ENCODE assay signal across 14 mouse cellular contexts in genomic region chr12:88441922-88442809, GRCm38 (mm10).
DNase-seq lines count a peak whose midpoint lies in the region; ATAC-seq lines count a peak whose summit lies in the region.
"Had no signal": no experiment of that assay in that cellular context is flagged by ENCODE, and none has a peak within 500 bp of the region (broad histone marks: within the 10 kb centered on the region; RNA-seq: fewer than 3 reads in every experiment).

No protein-coding gene starts in this region.

- no peak overlapping the region for H3K4me3 ChIP-seq in hindbrain, embryonic 14.5 days (replicated peaks; ENCODE audit: low read length)
- no peak overlapping the region for H3K4me3 ChIP-seq in hindbrain, embryonic 11.5 days (ENCODE audit: low read depth, low read length)
- H3K4me3 ChIP-seq in embryonic facial prominence, embryonic 13.5 days: no peak overlapping the region
- no peak overlapping the region for H3K4me3 ChIP-seq in midbrain, embryonic 15.5 days
- H3K4me3 ChIP-seq: heart, embryonic 13.5 days; kidney, embryonic 15.5 days; liver, embryonic 15.5 days; midbrain, embryonic 12.5 days had no signal

- peak; percentile 50 for DNase-seq in hindbrain, embryonic 14.5 days (ENCODE audit: low spot score)
- DNase-seq in hindbrain, embryonic 11.5 days (ENCODE audit: low spot score): no peak
- peak; percentile 22 for DNase-seq in NIH3T3 (ENCODE audit: low read depth)
- DNase-seq in adrenal gland, postnatal 10 days: no peak
- no peak for DNase-seq in kidney, postnatal 4 days
- DNase-seq: cerebellum, adult 11-12 months; thymus, adult 18-20 months had no signal

- no peak overlapping the region for H3K4me2 ChIP-seq in hindbrain, embryonic 14.5 days (replicated peaks)
- H3K4me2 ChIP-seq in hindbrain, embryonic 11.5 days (replicated peaks; ENCODE audit: low read depth, low read length): no peak overlapping the region
- no peak overlapping the region for H3K4me2 ChIP-seq in embryonic facial prominence, embryonic 13.5 days
- no peak overlapping the region for H3K4me2 ChIP-seq in midbrain, embryonic 15.5 days
- H3K4me2 ChIP-seq: heart, embryonic 13.5 days; kidney, embryonic 15.5 days; liver, embryonic 15.5 days; midbrain, embryonic 12.5 days had no signal

- H3K4me1 ChIP-seq in hindbrain, embryonic 14.5 days (replicated peaks; ENCODE audit: control insufficient read depth, insufficient read depth, low read length): peaks cover 7% of the 10 kb centered on the region; the same call in 1 of the 2 replicates
- H3K4me1 ChIP-seq in hindbrain, embryonic 11.5 days (replicated peaks; ENCODE audit: control insufficient read depth, insufficient read depth, low read length): no peaks in the 10 kb centered on the region
- H3K4me1 ChIP-seq in embryonic facial prominence, embryonic 13.5 days: peaks cover 13% of the 10 kb centered on the region
- peaks cover 7% of the 10 kb centered on the region; the same call in 1 of the 2 replicates for H3K4me1 ChIP-seq in midbrain, embryonic 15.5 days
- H3K4me1 ChIP-seq: kidney, embryonic 15.5 days; liver, embryonic 15.5 days; midbrain, embryonic 12.5 days had no signal

- H3K27ac ChIP-seq in hindbrain, embryonic 14.5 days: peak overlapping the region; percentile 22; the same call in 1 of the 2 replicates
- no peak overlapping the region for H3K27ac ChIP-seq in hindbrain, embryonic 11.5 days (ENCODE audit: low read depth, low read length)
- H3K27ac ChIP-seq in embryonic facial prominence, embryonic 13.5 days: peak overlapping the region; percentile 57; the same call in 1 of the 2 replicates
- peak overlapping the region; percentile 3; the same call in 1 of the 2 replicates for H3K27ac ChIP-seq in midbrain, embryonic 15.5 days
- H3K27ac ChIP-seq: heart, embryonic 13.5 days; kidney, embryonic 15.5 days; liver, embryonic 15.5 days; midbrain, embryonic 12.5 days had no signal

- no peaks in the 10 kb centered on the region; the same call in 1 of the 2 replicates for H3K36me3 ChIP-seq in hindbrain, embryonic 14.5 days (replicated peaks; ENCODE audit: control insufficient read depth, insufficient read depth)
- H3K36me3 ChIP-seq in hindbrain, embryonic 11.5 days (ENCODE audit: control insufficient read depth, insufficient read depth, low read length): no peaks in the 10 kb centered on the region
- peaks cover 4% of the 10 kb centered on the region; the same call in 1 of the 2 replicates for H3K36me3 ChIP-seq in embryonic facial prominence, embryonic 13.5 days
- H3K36me3 ChIP-seq in midbrain, embryonic 15.5 days (replicated peaks): no peaks in the 10 kb centered on the region
- H3K36me3 ChIP-seq: liver, embryonic 15.5 days had no signal

- no peak overlapping the region for H3K9ac ChIP-seq in hindbrain, embryonic 14.5 days
- no peak overlapping the region for H3K9ac ChIP-seq in hindbrain, embryonic 11.5 days (ENCODE audit: low read depth, low read length)
- H3K9ac ChIP-seq in embryonic facial prominence, embryonic 13.5 days: 0 out of 2 replicates have a peak overlapping the region, but pooled peaks have one; percentile 6
- no peak overlapping the region for H3K9ac ChIP-seq in midbrain, embryonic 15.5 days
- H3K9ac ChIP-seq: heart, embryonic 13.5 days; kidney, embryonic 15.5 days; liver, embryonic 15.5 days; midbrain, embryonic 12.5 days had no signal

- 58% methylated on average over 14 of the region's 14 CpGs for WGBS in hindbrain, embryonic 14.5 days
- 81% methylated on average over 14 of the region's 14 CpGs for WGBS in hindbrain, embryonic 11.5 days
- 59% methylated on average over 14 of the region's 14 CpGs for WGBS in embryonic facial prominence, embryonic 13.5 days
- 66% methylated on average over 14 of the region's 14 CpGs for WGBS in midbrain, embryonic 15.5 days

- H3K9me3 ChIP-seq in hindbrain, embryonic 14.5 days (ENCODE audit: control insufficient read depth, low read length): no peaks in the 10 kb centered on the region
- H3K9me3 ChIP-seq in hindbrain, embryonic 11.5 days (ENCODE audit: control insufficient read depth, low read length): no peaks in the 10 kb centered on the region
- H3K9me3 ChIP-seq in embryonic facial prominence, embryonic 13.5 days: no peaks in the 10 kb centered on the region
- H3K9me3 ChIP-seq in midbrain, embryonic 15.5 days: no peaks in the 10 kb centered on the region
- H3K9me3 ChIP-seq: heart, embryonic 13.5 days; kidney, embryonic 15.5 days; liver, embryonic 15.5 days; midbrain, embryonic 12.5 days had no signal

- H3K27me3 ChIP-seq in hindbrain, embryonic 14.5 days (ENCODE audit: control insufficient read depth, insufficient read depth, low read length): no peaks in the 10 kb centered on the region
- H3K27me3 ChIP-seq in hindbrain, embryonic 11.5 days (ENCODE audit: control insufficient read depth, insufficient read depth, low read length): no peaks in the 10 kb centered on the region
- H3K27me3 ChIP-seq in embryonic facial prominence, embryonic 13.5 days: no peaks in the 10 kb centered on the region
- no peaks in the 10 kb centered on the region for H3K27me3 ChIP-seq in midbrain, embryonic 15.5 days (replicated peaks)
- H3K27me3 ChIP-seq: heart, embryonic 13.5 days; kidney, embryonic 15.5 days; liver, embryonic 15.5 days; midbrain, embryonic 12.5 days had no signal

- ATAC-seq in hindbrain, embryonic 14.5 days (ENCODE audit: low FRiP score): peak; percentile 35; the same call in 1 of the 2 replicates
- ATAC-seq in hindbrain, embryonic 11.5 days (ENCODE audit: low FRiP score): no peak
- no peak for ATAC-seq in embryonic facial prominence, embryonic 13.5 days (ENCODE audit: insufficient number of reproducible peaks, insufficient read depth, low FRiP score, low TSS enrichment, low read depth)
- ATAC-seq in midbrain, embryonic 15.5 days (replicated peaks): peak; percentile 68
- ATAC-seq: activated CD4-positive, CD25-positive, alpha-beta regulatory T cell, adult 4 months had no signal

Comparison
In these comparisons a context has a peak if more than half of its experiments do, and no peak if none do; other contexts are left out.
1. ATAC-seq: peak in hindbrain, embryonic 14.5 days (single experiment) and midbrain, embryonic 15.5 days (single experiment); none in hindbrain, embryonic 11.5 days (single experiment) and embryonic facial prominence, embryonic 13.5 days (single experiment).
2. DNase-seq: peak in hindbrain, embryonic 14.5 days (single experiment) and NIH3T3 (single experiment); none in hindbrain, embryonic 11.5 days (single experiment), adrenal gland, postnatal 10 days (single experiment) and kidney, postnatal 4 days (0 of 2).